In the genomic region with DNA sequence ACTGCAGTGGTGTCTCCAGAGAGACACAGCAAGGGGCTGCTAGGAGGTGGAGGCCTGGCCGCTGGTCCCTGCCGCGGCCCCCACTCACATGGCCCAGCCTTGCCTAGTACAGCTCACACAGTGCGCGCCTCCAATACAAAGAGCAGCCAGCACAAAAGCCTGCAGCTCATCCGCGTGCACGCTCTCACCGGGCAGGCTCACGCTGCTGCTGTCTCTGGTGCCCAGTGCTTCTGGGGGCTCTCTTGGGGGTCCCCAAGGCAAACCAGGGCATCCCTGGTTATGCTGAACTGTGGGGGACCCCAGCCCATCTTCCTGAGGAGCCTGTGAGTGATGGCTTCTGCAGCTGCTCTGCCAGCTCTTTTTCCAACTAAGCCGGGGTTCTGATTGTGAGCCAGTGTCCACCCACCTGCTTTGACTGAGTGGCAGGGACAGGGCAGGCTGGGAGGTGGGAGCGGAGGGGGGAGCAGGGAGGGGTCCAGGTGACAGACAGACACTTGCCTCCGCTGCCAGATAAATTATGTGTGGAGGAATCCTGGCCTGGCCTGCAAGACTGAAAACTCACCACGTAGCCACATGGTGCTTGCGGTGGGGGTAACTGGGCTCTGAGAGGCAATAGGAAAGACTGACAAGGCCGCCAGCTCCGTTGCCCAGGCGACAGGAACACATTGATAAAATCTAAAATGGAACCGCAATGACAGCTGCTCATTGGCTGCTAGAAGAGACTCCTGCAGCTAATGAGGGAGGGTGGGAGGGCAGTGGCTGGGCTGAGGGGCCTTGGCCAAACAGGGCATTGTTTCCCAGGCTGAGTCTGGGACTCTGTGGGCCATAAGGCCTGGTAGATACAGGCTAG, we compare ENCODE assay signal across 8 mouse cellular contexts.
A peak's percentile ranks its signal among the peaks of the same experiment; 100 is the strongest.
DNase-seq lines count a peak whose midpoint lies in the region; ATAC-seq and TF ChIP-seq lines count a peak whose summit lies in the region.

No protein-coding gene starts in this region.

- WGBS in forebrain, embryonic 14.5 days: 3% methylated on average over 19 of the region's 19 CpGs
- 4% methylated on average over 19 of the region's 19 CpGs for WGBS in hindbrain, embryonic 14.5 days

- no peak overlapping the region for H3K4me3 ChIP-seq in gastrocnemius, adult 2 months
- peak overlapping the region; percentile 26 for H3K4me3 ChIP-seq in forebrain, embryonic 14.5 days (ENCODE audit: low read depth, low read length)
- peak overlapping the region; percentile 19 for H3K4me3 ChIP-seq in hindbrain, embryonic 14.5 days (replicated peaks; ENCODE audit: low read length)
- H3K4me3 ChIP-seq in myocyte: no peak overlapping the region

- no peak for TF ChIP-seq POLR2A in myocyte (IDR thresholded peaks at IDR 0.05; ENCODE audit: insufficient read length, low read depth)

- H3K9ac ChIP-seq in forebrain, embryonic 14.5 days (ENCODE audit: low read length): peak overlapping the region; percentile 59
- H3K9ac ChIP-seq in hindbrain, embryonic 14.5 days: peak overlapping the region; percentile 65

- H3K36me3 ChIP-seq in forebrain, embryonic 14.5 days (ENCODE audit: control insufficient read depth, insufficient read depth, low read length): no peaks in the 10 kb centered on the region
- no peaks in the 10 kb centered on the region for H3K36me3 ChIP-seq in hindbrain, embryonic 14.5 days (replicated peaks; ENCODE audit: control insufficient read depth, insufficient read depth)
- no peaks in the 10 kb centered on the region for H3K36me3 ChIP-seq in myocyte (ENCODE audit: control insufficient read depth, insufficient read depth)

- peaks cover 78% of the 10 kb centered on the region for H3K4me1 ChIP-seq in forebrain, embryonic 14.5 days (ENCODE audit: control insufficient read depth, insufficient read depth, low read length)
- H3K4me1 ChIP-seq in hindbrain, embryonic 14.5 days (replicated peaks; ENCODE audit: control insufficient read depth, insufficient read depth, low read length): peaks cover 80% of the 10 kb centered on the region

- peak; percentile 81 for ATAC-seq in forebrain, embryonic 14.5 days
- ATAC-seq in hindbrain, embryonic 14.5 days (ENCODE audit: low FRiP score): peak; percentile 79

- no peaks in the 10 kb centered on the region for H3K9me3 ChIP-seq in forebrain, embryonic 14.5 days (replicated peaks; ENCODE audit: control insufficient read depth, low read length)
- no peaks in the 10 kb centered on the region for H3K9me3 ChIP-seq in hindbrain, embryonic 14.5 days (ENCODE audit: control insufficient read depth, low read length)

- H3ac ChIP-seq in myocyte (ENCODE audit: control insufficient read depth, insufficient read length): no peak overlapping the region

- no peaks in the 10 kb centered on the region for H3K79me2 ChIP-seq in myocyte (ENCODE audit: control insufficient read depth, insufficient read depth)

- intact Hi-C loops in gastrocnemius, adult 2 months (cut with DNase I): no loop called here
- intact Hi-C loops in gastrocnemius, postnatal 36 days (cut with DNase I): no loop called here
- intact Hi-C loops in left cerebral cortex, postnatal 25 days (cut with DNase I): no loop called here

- H3K4me2 ChIP-seq in forebrain, embryonic 14.5 days (ENCODE audit: low read length): peak overlapping the region; percentile 49
- peak overlapping the region; percentile 49 for H3K4me2 ChIP-seq in hindbrain, embryonic 14.5 days (replicated peaks)
- no peak overlapping the region for H3K4me2 ChIP-seq in myocyte (ENCODE audit: low read depth)

- peak; percentile 45 for DNase-seq in gastrocnemius, adult 2 months
- no peak for DNase-seq in gastrocnemius, postnatal 36 days
- DNase-seq in adrenal gland, postnatal 36 days: peak; percentile 64 to 68
- peak; percentile 95 for DNase-seq in forebrain, embryonic 14.5 days (ENCODE audit: low spot score)
- peak; percentile 80 for DNase-seq in hindbrain, embryonic 14.5 days (ENCODE audit: low spot score)
- peak; percentile 76 to 79 for DNase-seq in left cerebral cortex, postnatal 25 days (ENCODE audit: low spot score in 2 of 2)
- no peak for DNase-seq in spleen, adult 18-20 months

- no peaks in the 10 kb centered on the region for H3K27me3 ChIP-seq in forebrain, embryonic 14.5 days (replicated peaks; ENCODE audit: control insufficient read depth, insufficient read depth, low read length)
- no peaks in the 10 kb centered on the region for H3K27me3 ChIP-seq in hindbrain, embryonic 14.5 days (ENCODE audit: control insufficient read depth, insufficient read depth, low read length)
- no peaks in the 10 kb centered on the region for H3K27me3 ChIP-seq in myocyte (ENCODE audit: control insufficient read depth, insufficient read depth, insufficient read length)

- TF ChIP-seq CTCF in gastrocnemius, adult 2 months (IDR thresholded peaks at IDR 0.05): no peak

- H3K27ac ChIP-seq in gastrocnemius, adult 2 months: peak overlapping the region; percentile 43
- peak overlapping the region; percentile 98 for H3K27ac ChIP-seq in forebrain, embryonic 14.5 days (ENCODE audit: low read depth, low read length)
- H3K27ac ChIP-seq in hindbrain, embryonic 14.5 days: peak overlapping the region; percentile 96

TF ChIP-seq in myocyte, 11 proteins besides CTCF, POLR2A, EP300 and RAD21:
- TF ChIP-seq MYOD1 (IDR thresholded peaks at IDR 0.05; ENCODE audit: control insufficient read depth in 1 of 3, insufficient read length in 2 of 3, low read depth in 2 of 3) (peak in 2 of 3 experiments; percentile 1 to 16), USF1 (IDR thresholded peaks at IDR 0.05; ENCODE audit: low read depth) (no peak)

Comparison
In these comparisons a context has a peak if more than half of its experiments do, and no peak if none do; other contexts are left out.
1. DNase-seq: peak in gastrocnemius, adult 2 months (single experiment), adrenal gland, postnatal 36 days (2 of 2), forebrain, embryonic 14.5 days (single experiment), hindbrain, embryonic 14.5 days (single experiment) and left cerebral cortex, postnatal 25 days (2 of 2); none in gastrocnemius, postnatal 36 days (0 of 2) and spleen, adult 18-20 months (0 of 2).
2. H3K27ac ChIP-seq: peak in every context shown above with its lines; median percentile 98 in forebrain, embryonic 14.5 days; 96 in hindbrain, embryonic 14.5 days; 43 in gastrocnemius, adult 2 months.
3. H3K4me3 ChIP-seq: peak in forebrain, embryonic 14.5 days (single experiment) and hindbrain, embryonic 14.5 days (single experiment); none in gastrocnemius, adult 2 months (single experiment) and myocyte (single experiment).